Mouse (Mus musculus): Measurements from ENCODE around the gene Wnt7b. TPM values are rescaled to one million over a fixed set of nuclear protein-coding genes. Genes with fewer than 3 reads are reported as not detected.

Gene Wnt7b
- total RNA-seq, 1 experiment = 11.2 TPM

GRCm38 (mm10) chr15:85489751-85490150, 92.5 kb downstream of the Wnt7b start:
- H3K9ac ChIP-seq (ENCODE audit: insufficient read depth, low read depth, low read length, poor library complexity, severe bottlenecking) = no peak overlapping the region
- H3K9me3 ChIP-seq (ENCODE audit: control insufficient read depth, insufficient read depth, low read depth, low read length) = no peaks in the 10 kb centered on the region
- H3K4me3 ChIP-seq (ENCODE audit: insufficient read depth in 1 of 2, low read depth in 1 of 2, low read length in 2 of 2, poor library complexity in 1 of 2, severe bottlenecking in 1 of 2) = no peak overlapping the region
- no peak overlapping the region for H3K27ac ChIP-seq (ENCODE audit: insufficient read depth, low read depth, low read length, poor library complexity, severe bottlenecking)
- DNase-seq (ENCODE audit: low read depth, low spot score) = no peak
- TF ChIP-seq ZC3H11A (IDR thresholded peaks at IDR 0.05; ENCODE audit: borderline replicate concordance, low read depth, low read length) (no peak), ZNF384 (IDR thresholded peaks at IDR 0.05; ENCODE audit: low read depth, low read length) (no peak), HCFC1 (IDR thresholded peaks at IDR 0.05; ENCODE audit: borderline replicate concordance, insufficient read depth, low read length) (no peak), CHD2 (IDR thresholded peaks at IDR 0.05; ENCODE audit: low read depth, low read length) (no peak), MAFK (IDR thresholded peaks at IDR 0.05; ENCODE audit: insufficient read depth, low read depth, low read length) (no peak)
- no peaks in the 10 kb centered on the region for H3K36me3 ChIP-seq (ENCODE audit: control insufficient read depth, insufficient read depth, low read length, poor library complexity, severe bottlenecking)
- H3K4me1 ChIP-seq (ENCODE audit: control insufficient read depth in 2 of 2, insufficient read depth in 2 of 2, low read length in 2 of 2, poor library complexity in 1 of 2) = peaks cover 5 to 9% of the 10 kb centered on the region in 2 experiments; a peak in 3 of 4 replicates
- in situ Hi-C loops (cut with MboI; ENCODE audit: low sequenced_read_pairs in 2 of 2, unreplicated experiment in 2 of 2) = no loop called here

- Histone ChIP-seq H3K4me1 (ENCODE audit: control insufficient read depth in 2 of 2, insufficient read depth in 2 of 2, low read length in 2 of 2, poor library complexity in 1 of 2) (peaks cover under 1% of the 10 kb centered on the region in 2 experiments; a peak in 1 of 4 replicates), H3K27ac (ENCODE audit: insufficient read depth, low read depth, low read length, poor library complexity, severe bottlenecking) (no peak overlapping the region), H3K36me3 (ENCODE audit: control insufficient read depth, insufficient read depth, low read length, poor library complexity, severe bottlenecking) (no peaks in the 10 kb centered on the region), H3K9ac (ENCODE audit: insufficient read depth, low read depth, low read length, poor library complexity, severe bottlenecking) (no peak overlapping the region), H3K9me3 (ENCODE audit: control insufficient read depth, insufficient read depth, low read depth, low read length) (no peaks in the 10 kb centered on the region), H3K4me3 (ENCODE audit: insufficient read depth in 1 of 2, low read depth in 1 of 2, low read length in 2 of 2, poor library complexity in 1 of 2, severe bottlenecking in 1 of 2) (no peak overlapping the region)
- TF ChIP-seq CHD2 (IDR thresholded peaks at IDR 0.05; ENCODE audit: low read depth, low read length) = no peak
- no peak for TF ChIP-seq ZC3H11A (IDR thresholded peaks at IDR 0.05; ENCODE audit: borderline replicate concordance, low read depth, low read length)
- TF ChIP-seq ZNF384 (IDR thresholded peaks at IDR 0.05; ENCODE audit: low read depth, low read length) = no peak
- no peak for TF ChIP-seq MAFK (IDR thresholded peaks at IDR 0.05; ENCODE audit: insufficient read depth, low read depth, low read length)
- in situ Hi-C loops (cut with MboI; ENCODE audit: low sequenced_read_pairs in 2 of 2, unreplicated experiment in 2 of 2) = no loop called here
- DNase-seq (ENCODE audit: low read depth, low spot score) = no peak
Observed at GRCm38 (mm10) chr15:85488900-85489299, 93.4 kb downstream of the Wnt7b start.

Other genes starting within 250 kb of the Wnt7b start
- gene Atxn10, start 246.2 kb downstream of the Wnt7b start, total RNA-seq (2012; rRNA removed) = 108 and 195 TPM in 2 replicates
- gene 7530416G11Rik, start 79.2 kb downstream of the Wnt7b start, total RNA-seq (2012; rRNA removed) = not detected in 2 replicates
- 0.09 and 0.21 TPM in 2 replicates for gene Ppara, start 152.5 kb upstream of the Wnt7b start, total RNA-seq (2012; rRNA removed)
- 12.9 and 22.6 TPM in 2 replicates for gene Cdpf1, start 229.2 kb upstream of the Wnt7b start, total RNA-seq (2012; rRNA removed)
- gene Pkdrej, start 239.3 kb upstream of the Wnt7b start, total RNA-seq (2012; rRNA removed) = 0.09 and 0.11 TPM in 2 replicates
- 3.0 and 3.3 TPM in 2 replicates for gene Ttc38, start 249.8 kb upstream of the Wnt7b start, total RNA-seq (2012; rRNA removed)